Mouse (Mus musculus): ENCODE data around the gene Ctns. TPM values are rescaled to one million over a fixed set of nuclear protein-coding genes. Genes with fewer than 3 reads are reported as not detected.

Ctns gene
- total RNA-seq, 2 experiments from 2014 or later, result 16.5 to 23.0 TPM

DNA sequence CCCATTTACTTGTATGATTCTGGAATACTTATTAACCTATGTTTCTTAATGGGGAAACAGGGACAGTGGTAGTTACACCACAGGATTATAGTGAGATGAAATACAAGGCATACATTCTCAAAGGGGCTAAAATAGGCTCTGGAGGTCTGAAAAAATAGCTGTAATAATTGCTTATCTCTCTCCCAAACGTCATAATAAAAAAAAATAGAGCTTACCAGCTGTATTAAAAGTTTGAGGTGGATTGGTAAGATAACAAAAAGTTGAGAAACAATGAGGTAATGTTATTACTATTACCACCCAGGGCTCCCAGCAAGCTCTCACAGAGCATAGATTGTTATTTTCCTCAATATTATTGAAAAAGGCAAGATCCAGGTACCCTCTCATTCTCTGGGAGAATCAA lies 652 bp downstream of the Ctns start:
- DNase-seq (ENCODE audit: extremely low spot score in 1 of 2, low spot score in 1 of 2), result no peak

DNA sequence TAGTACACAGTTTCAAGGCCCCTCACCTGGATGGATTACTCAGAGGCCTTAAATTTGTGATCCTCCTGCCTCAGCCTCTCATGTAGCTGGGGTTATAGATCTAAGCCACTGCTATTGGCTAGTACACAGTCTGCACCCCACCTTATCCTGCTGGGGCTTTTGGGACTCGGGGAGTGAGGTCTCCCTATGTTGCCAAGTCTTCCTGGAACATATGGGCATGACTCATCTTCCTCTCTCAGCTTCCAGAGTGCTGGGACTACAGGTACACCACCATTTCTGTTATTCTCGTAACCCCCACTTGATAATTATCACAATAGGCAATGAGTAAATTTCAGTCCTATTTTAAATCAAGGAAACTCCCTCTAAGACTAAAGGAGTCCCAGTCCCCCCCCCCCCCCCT lies 4.4 kb downstream of the Ctns start:
- no peak for DNase-seq (ENCODE audit: extremely low spot score in 1 of 2, low spot score in 1 of 2)

GRCm38 (mm10) chr11:73193047-73193446 lies 5.8 kb downstream of the Ctns start:
- no peak for DNase-seq (ENCODE audit: extremely low spot score in 1 of 2, low spot score in 1 of 2)

GRCm38 (mm10) chr11:73187231-73187630 lies 11.6 kb downstream of the Ctns start:
- DNase-seq (ENCODE audit: extremely low spot score in 1 of 2, low spot score in 1 of 2), result no peak

- DNase-seq (ENCODE audit: extremely low spot score in 1 of 2, low spot score in 1 of 2), result no peak
Observed at GRCm38 (mm10) chr11:73185872-73186615, 12.8 kb downstream of the Ctns start.

GRCm38 (mm10) chr11:73177895-73178294 lies 20.9 kb downstream of the Ctns start:
- DNase-seq (ENCODE audit: extremely low spot score in 1 of 2, low spot score in 1 of 2), result no peak

GRCm38 (mm10) chr11:73177509-73177875 lies 21.4 kb downstream of the Ctns start:
- peak in 1 of 2 experiments; percentile 23 for DNase-seq (ENCODE audit: extremely low spot score in 1 of 2, low spot score in 1 of 2)

GRCm38 (mm10) chr11:73176608-73177508 lies 22.0 kb downstream of the Ctns start, which contains the start of the genes Emc6 and Tax1bp3:
Emc6 (minus strand) TSS chr11:73177037.
Tax1bp3 (plus strand) TSS chr11:73177083.
- peak; percentile 88 to 94 for DNase-seq (ENCODE audit: extremely low spot score in 1 of 2, low spot score in 1 of 2)

GRCm38 (mm10) chr11:73176186-73176585 lies 22.7 kb downstream of the Ctns start:
- no peak for DNase-seq (ENCODE audit: extremely low spot score in 1 of 2, low spot score in 1 of 2)

DNA sequence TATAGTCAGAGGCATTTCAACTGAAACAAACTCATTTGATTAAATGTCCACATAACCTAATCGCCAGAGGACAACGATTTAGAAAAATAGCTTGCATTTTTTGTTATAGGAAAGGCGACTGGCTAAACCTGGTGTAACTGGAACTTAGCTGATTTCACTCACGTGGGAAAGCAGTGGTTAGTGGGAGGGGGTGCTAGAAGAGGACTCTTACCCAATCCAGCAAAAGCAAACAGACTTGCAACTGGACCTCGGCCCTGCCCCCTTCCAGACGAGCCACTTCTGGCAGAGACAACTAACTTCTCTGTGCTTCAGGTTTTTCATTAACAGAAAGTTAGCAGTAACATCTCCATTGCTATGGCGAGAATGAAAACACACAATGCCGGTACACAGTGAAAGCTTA lies 23.2 kb downstream of the Ctns start:
- no peak for DNase-seq (ENCODE audit: extremely low spot score in 1 of 2, low spot score in 1 of 2)

DNA sequence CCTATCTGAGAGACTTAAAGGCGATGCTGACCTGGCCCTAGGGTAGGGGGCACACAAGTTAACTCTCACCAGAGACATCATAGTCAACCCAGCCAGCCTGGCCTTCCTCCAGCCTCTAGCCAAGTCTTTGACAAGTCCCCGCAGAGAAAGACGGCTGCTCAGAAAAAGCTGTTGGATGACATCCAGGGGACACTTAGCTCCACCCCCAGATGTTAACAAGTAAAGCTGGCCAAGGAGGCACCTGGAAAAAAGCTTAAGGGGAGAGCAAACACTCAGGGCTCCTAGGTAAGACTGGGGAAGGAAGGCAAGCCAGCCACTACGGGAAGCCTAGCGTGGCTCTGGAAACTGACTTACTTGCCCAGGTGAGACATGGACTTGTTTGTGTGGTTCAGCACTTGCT lies 26.7 kb downstream of the Ctns start:
- no peak for DNase-seq (ENCODE audit: extremely low spot score in 1 of 2, low spot score in 1 of 2)

GRCm38 (mm10) chr11:73169231-73169630 lies 29.6 kb downstream of the Ctns start:
- DNase-seq (ENCODE audit: extremely low spot score in 1 of 2, low spot score in 1 of 2), result peak in 1 of 2 experiments; percentile 74

DNA sequence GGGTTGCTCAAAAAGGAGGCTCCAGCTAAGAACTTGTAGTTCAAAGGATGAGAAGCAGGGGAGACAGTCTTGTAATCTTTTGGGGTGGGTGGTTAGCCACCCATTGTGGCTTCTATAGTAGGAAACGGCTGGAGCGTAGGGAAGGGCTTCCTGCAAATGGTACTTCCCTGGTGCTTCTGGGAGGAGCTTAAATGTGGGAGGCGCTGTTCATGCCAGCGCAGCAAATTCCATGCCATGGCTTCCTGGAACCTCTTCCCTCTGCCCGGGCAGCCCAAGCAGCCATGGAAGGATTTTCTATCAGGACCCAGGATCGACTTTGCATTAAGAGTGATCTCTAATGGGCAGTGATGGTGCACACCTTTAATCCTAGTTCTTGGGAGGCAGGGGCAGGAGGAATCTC lies 30.3 kb downstream of the Ctns start:
- DNase-seq (ENCODE audit: extremely low spot score in 1 of 2, low spot score in 1 of 2), result no peak

DNA sequence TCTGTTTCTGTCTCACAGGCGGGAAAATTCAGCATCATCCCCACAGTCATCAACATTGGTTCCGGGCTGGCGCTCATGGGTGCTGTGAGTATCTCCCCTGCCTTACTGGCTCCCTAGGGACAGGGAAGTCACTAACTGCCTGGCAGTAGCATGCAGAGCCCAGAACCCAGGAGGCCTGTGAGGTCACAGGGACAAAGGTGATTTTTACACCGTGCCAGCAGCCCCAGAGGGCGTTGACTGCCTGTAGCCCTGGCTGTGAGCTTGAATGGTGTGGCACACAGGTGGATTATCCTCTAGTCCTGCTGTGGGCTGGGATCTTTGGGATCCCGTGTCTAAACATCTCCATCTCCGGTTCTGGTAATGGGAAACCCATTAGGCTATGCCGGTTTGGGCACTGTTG lies 30.8 kb downstream of the Ctns start:
- no peak for DNase-seq (ENCODE audit: extremely low spot score in 1 of 2, low spot score in 1 of 2)

DNA sequence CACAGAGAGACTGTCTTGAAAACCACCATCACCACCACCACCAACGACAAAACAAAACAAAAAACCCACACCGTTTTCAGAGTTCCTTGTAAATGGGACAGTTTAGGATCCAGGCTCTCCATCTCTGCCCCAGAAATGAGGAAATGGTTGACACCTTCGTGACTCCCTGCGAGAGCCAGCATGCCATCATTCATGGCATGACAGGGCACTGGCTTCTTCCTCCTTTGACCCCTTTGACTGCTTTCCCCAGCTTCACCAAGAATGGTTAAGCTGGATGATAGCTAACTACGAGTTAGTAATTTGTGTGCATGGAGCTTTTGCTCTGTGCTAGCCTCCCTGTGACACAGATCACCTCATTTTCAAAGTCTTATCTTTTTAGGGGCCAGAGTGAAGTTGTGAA lies 36.6 kb downstream of the Ctns start:
- DNase-seq (ENCODE audit: extremely low spot score in 1 of 2, low spot score in 1 of 2), result no peak

GRCm38 (mm10) chr11:73161616-73162015 lies 37.2 kb downstream of the Ctns start:
- DNase-seq (ENCODE audit: extremely low spot score in 1 of 2, low spot score in 1 of 2), result no peak

- DNase-seq (ENCODE audit: extremely low spot score in 1 of 2, low spot score in 1 of 2), result no peak
Observed at GRCm38 (mm10) chr11:73160811-73161200, 38.0 kb downstream of the Ctns start.

- peak in 1 of 2 experiments; percentile 10 for DNase-seq (ENCODE audit: extremely low spot score in 1 of 2, low spot score in 1 of 2)
Observed at GRCm38 (mm10) chr11:73159957-73160810, 38.7 kb downstream of the Ctns start, which contains the start of gene P2rx5. P2rx5 (plus strand) TSS chr11:73160421.

DNA sequence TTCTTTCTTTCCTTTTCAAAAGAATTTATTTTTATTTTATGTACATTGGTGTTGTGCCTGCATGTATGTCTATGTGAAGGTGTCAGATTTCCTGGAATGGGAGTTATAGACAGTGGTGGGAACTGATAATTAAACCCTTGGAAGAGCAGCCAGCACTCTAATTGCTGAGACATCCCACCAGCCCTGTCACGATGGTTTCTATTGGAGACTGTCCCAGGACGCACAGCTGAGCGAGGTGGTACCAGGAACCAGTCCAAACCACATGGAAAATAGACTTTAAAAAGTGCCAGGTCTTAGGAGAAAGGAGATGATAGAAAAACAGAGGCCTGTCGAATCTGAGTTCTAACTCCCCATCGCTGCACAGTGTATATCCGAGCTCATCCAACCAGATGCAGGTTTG lies 43.8 kb downstream of the Ctns start:
- no peak for DNase-seq (ENCODE audit: extremely low spot score in 1 of 2, low spot score in 1 of 2)

DNA sequence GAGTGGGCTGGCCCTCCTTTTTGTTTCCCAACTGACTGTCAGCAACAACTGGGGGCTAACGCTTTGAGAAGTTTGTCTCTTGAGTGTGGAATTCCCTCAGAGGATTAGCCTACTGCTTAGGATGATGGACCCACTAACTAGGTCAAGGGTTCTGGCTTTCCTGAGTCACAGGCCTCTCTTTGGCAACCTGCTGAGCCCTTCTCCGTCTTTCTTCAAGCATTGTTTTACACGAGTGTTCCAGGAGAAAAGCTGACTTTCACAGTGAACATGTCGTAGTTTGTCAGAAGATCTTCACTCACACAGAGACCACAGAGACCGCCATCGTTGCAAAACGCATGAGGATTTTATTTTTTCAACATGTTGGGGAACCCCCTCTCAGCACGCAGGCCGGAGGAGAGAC lies 50.6 kb downstream of the Ctns start:
- DNase-seq (ENCODE audit: extremely low spot score in 1 of 2, low spot score in 1 of 2), result no peak

GRCm38 (mm10) chr11:73146975-73147365 lies 51.9 kb downstream of the Ctns start:
- no peak for DNase-seq (ENCODE audit: extremely low spot score in 1 of 2, low spot score in 1 of 2)
